Mouse (Mus musculus) hindbrain, postnatal 0 days (tissue): ENCODE measurements around the gene Yeats4. TPM values are rescaled to one million over a fixed set of nuclear protein-coding genes. Genes with fewer than 3 reads are reported as not detected.

Experiments used
- ATAC-seq: fragments of 200-750 bp; cut with Nextera tagmentation; 2 replicates; pipeline ENCODE4 v1.8.0; 2017; ENCODE audit warnings: mild to moderate bottlenecking, moderate TSS enrichment, moderate library complexity
- DNase-seq: peaks from one replicate; pipeline ENCODE4 v3.0.0-alpha.2; 2015; ENCODE audit warnings: low spot score
- H3K27ac ChIP-seq: fragments of 300-500 bp; sonication (generic); 2 replicates; pipeline ENCODE4 v1.5.1; 2014; ENCODE audit warnings: mild to moderate bottlenecking
- H3K27me3 ChIP-seq: fragments of 300-500 bp; sonication (generic); 2 replicates; pipeline ENCODE4 v1.6.1; 2014; ENCODE audit warnings: low read length, mixed read lengths; ENCODE audit not compliant: insufficient read depth
- H3K36me3 ChIP-seq: fragments of 300-500 bp; sonication (generic); 2 replicates; pipeline ENCODE4 v1.6.1; 2014; ENCODE audit warnings: low read length, mixed read lengths; ENCODE audit not compliant: insufficient read depth
- H3K4me1 ChIP-seq: fragments of 300-500 bp; sonication (generic); 2 replicates; pipeline ENCODE4 v1.6.1; 2014; ENCODE audit warnings: antibody characterized with exemption, low read length, mixed read lengths; ENCODE audit not compliant: insufficient read depth
- H3K4me2 ChIP-seq: fragments of 300-500 bp; sonication (generic); 2 replicates; pipeline ENCODE4 v1.6.1; 2014; ENCODE audit warnings: low read depth, mild to moderate bottlenecking, low read length, moderate library complexity, mixed read lengths
- H3K4me3 ChIP-seq: fragments of 300-500 bp; sonication (generic); 2 replicates; pipeline ENCODE4 v1.5.1; 2014; ENCODE audit warnings: low read length
- H3K9ac ChIP-seq: fragments of 300-500 bp; sonication (generic); replicated peaks from 2 replicates; pipeline ENCODE4 v1.6.1; 2014; ENCODE audit warnings: mild to moderate bottlenecking, low read length, moderate library complexity, mixed read lengths
- H3K9me3 ChIP-seq: fragments of 300-500 bp; sonication (generic); 2 replicates; pipeline ENCODE4 v1.6.1; 2016; ENCODE audit warnings: low read length, mixed read lengths
- CTCF ChIP-seq: IDR thresholded peaks from 2 replicates; pipeline ENCODE4 v1.5.1; 2016; ENCODE audit warnings: antibody characterized with exemption, control low read depth, low read depth
- WGBS: fragments of 180-500 bp; shearing (Covaris S2); extraction: QIAGEN DNeasy Blood & Tissue Kit; methylation state at CpG from one replicate; pipeline ENCODE4 v1.1.7; 2014; 5-methylcytosine and 5-hydroxymethylcytosine counted together
- polyA plus RNA-seq: library from polyadenylated mRNA; unstranded; fragments of >200 nt; fragmentation: Nextera tagmentation; extraction: Ambion mirVana; gene quantifications from 2 replicates; pipeline ENCODE4 v1.2.1, GENCODE M21; 2015
- total RNA-seq: library from RNA; depleted of rRNA; stranded (reverse); fragments of >200 nt; gene quantifications from 2 replicates; pipeline ENCODE4 v1.2.3, GENCODE M21; 2014

The Yeats4 gene
- total and polyA plus RNA-seq, 2 experiments from 2014 or later, result 41.4 to 85.4 TPM

DNA sequence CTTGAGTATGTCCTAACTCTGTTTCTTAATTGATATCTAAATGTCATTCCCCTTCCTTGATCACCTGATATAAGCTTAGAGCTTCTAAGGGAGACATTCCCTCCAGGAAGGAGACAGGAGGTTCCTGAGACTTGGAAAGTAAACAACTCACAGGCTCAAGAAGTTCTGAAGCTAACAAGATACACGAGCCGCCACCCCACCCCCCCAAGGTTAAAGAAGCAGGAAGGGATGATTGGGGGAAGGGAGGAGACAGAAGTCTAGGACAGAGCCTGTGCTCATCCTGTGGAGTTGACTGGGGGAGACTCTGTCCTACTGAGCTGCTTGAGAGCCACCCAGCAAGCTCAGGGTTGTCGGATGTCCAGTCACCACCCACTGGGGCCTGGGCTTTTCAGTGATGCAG, 1.7 kb upstream of the Yeats4 start:
- WGBS, result 84% methylated on average over 3 of the region's 3 CpGs
- no peak overlapping the region for H3K4me2 ChIP-seq
- H3K9ac ChIP-seq, result no peak overlapping the region
- no peaks in the 10 kb centered on the region for H3K27me3 ChIP-seq
- 0 out of 2 replicates have a peak, but pooled peaks cover 14% of the 10 kb centered on the region for H3K4me1 ChIP-seq
- H3K27ac ChIP-seq, result no peak overlapping the region
- DNase-seq (no peak), ATAC-seq (no peak)
- H3K9me3 ChIP-seq, result no peaks in the 10 kb centered on the region
- no peak for TF ChIP-seq CTCF
- H3K36me3 ChIP-seq, result peaks cover 5% of the 10 kb centered on the region; the same call in 1 of the 2 replicates
- no peak overlapping the region for H3K4me3 ChIP-seq

DNA sequence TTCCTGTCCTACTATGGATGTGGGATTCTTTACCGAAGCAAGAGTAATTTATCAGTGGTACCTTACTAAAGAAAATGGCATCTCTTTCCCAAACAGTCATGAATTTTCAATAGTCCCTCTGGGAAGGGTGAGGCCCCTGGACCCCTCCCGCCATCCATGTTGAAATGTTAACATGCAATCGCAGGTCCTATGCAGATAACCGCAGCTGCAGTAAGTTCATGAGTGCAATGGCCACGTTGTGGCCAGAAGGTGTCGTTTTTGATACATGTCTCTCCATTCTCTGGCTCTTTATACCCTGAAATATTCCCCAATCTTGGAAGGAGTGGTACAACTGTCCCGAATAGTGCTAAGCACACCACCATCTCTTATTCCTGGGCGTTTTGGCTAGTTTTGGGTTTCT, 787 bp upstream of the Yeats4 start:
- H3K27ac ChIP-seq, result peak overlapping the region; percentile 100
- TF ChIP-seq CTCF, result peak; percentile 44
- H3K4me1 ChIP-seq, result 0 out of 2 replicates have a peak, but pooled peaks cover 14% of the 10 kb centered on the region
- H3K4me3 ChIP-seq, result peak overlapping the region; percentile 82
- no peaks in the 10 kb centered on the region for H3K9me3 ChIP-seq
- 49% methylated on average over 8 of the region's 8 CpGs for WGBS
- H3K9ac ChIP-seq, result peak overlapping the region; percentile 97; the same call in 1 of the 2 replicates
- no peak for ATAC-seq
- H3K4me2 ChIP-seq, result peak overlapping the region; percentile 94
- no peaks in the 10 kb centered on the region for H3K27me3 ChIP-seq
- DNase-seq, result peak; percentile 29
- peaks cover 12% of the 10 kb centered on the region; the same call in 1 of the 2 replicates for H3K36me3 ChIP-seq

GRCm38 (mm10) chr10:117223758-117224101, 577 bp downstream of the Yeats4 start:
- ATAC-seq (no peak; the same call in 1 of the 2 replicates), DNase-seq (no peak)
- Histone ChIP-seq H3K9me3 (no peaks in the 10 kb centered on the region), H3K4me1 (0 out of 2 replicates have a peak, but pooled peaks cover 14% of the 10 kb centered on the region), H3K9ac (peak overlapping the region; percentile 97), H3K4me3 (peak overlapping the region; percentile 82), H3K27ac (peak overlapping the region; percentile 100), H3K27me3 (no peaks in the 10 kb centered on the region), H3K36me3 (peaks cover 14% of the 10 kb centered on the region; the same call in 1 of the 2 replicates), H3K4me2 (peak overlapping the region; percentile 94)
- 0% methylated on average over 9 of the region's 9 CpGs for WGBS
- TF ChIP-seq CTCF, result no peak

- no peak for TF ChIP-seq CTCF
- Histone ChIP-seq H3K27ac (no peak overlapping the region), H3K27me3 (no peaks in the 10 kb centered on the region), H3K36me3 (peaks cover 22% of the 10 kb centered on the region; the same call in 1 of the 2 replicates), H3K4me2 (peak overlapping the region; percentile 94), H3K9me3 (no peaks in the 10 kb centered on the region), H3K9ac (peak overlapping the region; percentile 97; the same call in 1 of the 2 replicates), H3K4me1 (0 out of 2 replicates have a peak, but pooled peaks cover 14% of the 10 kb centered on the region), H3K4me3 (no peak overlapping the region)
- DNase-seq (no peak), ATAC-seq (no peak)
- WGBS, result 56% methylated on average over 3 of the region's 3 CpGs
Observed at GRCm38 (mm10) chr10:117222821-117223220, 1.5 kb downstream of the Yeats4 start.

DNA sequence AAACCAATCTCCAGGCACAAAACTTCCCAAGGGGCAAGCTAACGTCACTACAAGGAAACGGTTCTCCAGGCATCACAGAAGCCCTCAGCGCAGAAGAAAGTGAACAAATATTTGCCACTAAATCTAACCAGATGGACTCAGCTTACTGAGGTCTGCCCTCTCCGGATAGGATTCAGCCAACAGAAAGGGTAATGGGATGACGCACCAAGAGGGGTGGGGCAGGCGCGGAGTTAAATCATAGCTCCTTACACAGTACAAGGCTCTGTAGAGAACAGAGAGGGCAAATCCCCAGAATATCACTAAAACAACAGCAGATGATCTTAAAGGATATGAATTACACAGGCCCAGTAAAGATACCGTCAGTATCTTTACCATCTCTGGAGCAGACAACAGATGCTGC, 6.0 kb downstream of the Yeats4 start:
- Histone ChIP-seq H3K9me3 (no peaks in the 10 kb centered on the region), H3K9ac (no peak overlapping the region), H3K27me3 (no peaks in the 10 kb centered on the region), H3K27ac (no peak overlapping the region), H3K4me3 (no peak overlapping the region), H3K4me1 (0 out of 2 replicates have a peak, but pooled peaks cover 9% of the 10 kb centered on the region), H3K36me3 (peaks cover 51% of the 10 kb centered on the region), H3K4me2 (no peak overlapping the region)
- 96% methylated on average over 8 of the region's 8 CpGs for WGBS
- no peak for TF ChIP-seq CTCF
- no peak for DNase-seq
- no peak for ATAC-seq

DNA sequence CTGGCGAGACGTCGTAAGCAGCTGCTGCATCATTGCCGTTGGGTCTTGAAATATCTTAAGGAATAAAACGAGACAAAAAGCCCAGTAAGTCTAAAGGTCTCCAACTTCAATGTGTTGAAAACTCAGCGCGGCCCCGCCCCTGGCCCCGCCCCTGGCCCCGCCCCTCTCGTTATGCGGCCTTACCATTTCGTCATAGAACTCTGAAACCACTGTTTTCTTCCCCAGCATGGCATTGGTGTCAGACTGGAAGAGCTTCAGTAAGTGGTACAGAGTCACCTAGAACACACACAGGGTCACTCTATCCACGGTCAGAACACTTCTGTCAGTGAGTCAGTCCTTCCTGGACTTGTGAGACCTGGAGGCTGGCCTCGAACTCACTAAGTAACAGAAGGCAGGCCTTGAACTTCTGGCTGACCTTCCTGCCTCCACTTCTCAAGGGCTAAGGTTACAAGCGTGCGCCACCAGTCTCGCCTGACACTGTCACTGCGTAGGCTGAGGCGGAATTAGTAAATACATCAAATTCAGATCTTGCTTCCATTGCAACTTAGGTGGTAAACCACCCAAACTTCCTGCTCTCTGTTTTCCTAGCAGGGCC, 7.0 kb downstream of the Yeats4 start:
- 84% methylated on average over 20 of the region's 20 CpGs for WGBS
- no peak for TF ChIP-seq CTCF
- no peak overlapping the region for H3K4me3 ChIP-seq
- ATAC-seq, result no peak
- no peak overlapping the region for H3K4me2 ChIP-seq
- H3K9me3 ChIP-seq, result no peaks in the 10 kb centered on the region
- no peaks in the 10 kb centered on the region for H3K27me3 ChIP-seq
- no peak overlapping the region for H3K9ac ChIP-seq
- no peak for DNase-seq
- H3K27ac ChIP-seq, result no peak overlapping the region
- H3K4me1 ChIP-seq, result 0 out of 2 replicates have a peak, but pooled peaks cover under 1% of the 10 kb centered on the region
- peaks cover 51% of the 10 kb centered on the region for H3K36me3 ChIP-seq

GRCm38 (mm10) chr10:117216793-117217192, 7.5 kb downstream of the Yeats4 start:
- H3K27me3 ChIP-seq, result no peaks in the 10 kb centered on the region
- no peak overlapping the region for H3K9ac ChIP-seq
- no peak overlapping the region for H3K4me2 ChIP-seq
- WGBS, result 69% methylated on average over 5 of the region's 5 CpGs
- no peak overlapping the region for H3K4me3 ChIP-seq
- H3K4me1 ChIP-seq, result no peaks in the 10 kb centered on the region
- ATAC-seq (0 out of 2 replicates have a peak, but pooled peaks have one; percentile 30), DNase-seq (peak; percentile 68)
- peak; percentile 88 for TF ChIP-seq CTCF
- no peaks in the 10 kb centered on the region for H3K9me3 ChIP-seq
- H3K27ac ChIP-seq, result no peak overlapping the region
- H3K36me3 ChIP-seq, result peaks cover 51% of the 10 kb centered on the region
